In genomic region chr3:95053701-95054100, GRCm38 (mm10) we compare ENCODE assay signal across 8 mouse cellular contexts. TPM values are rescaled to one million over a fixed set of nuclear protein-coding genes. Genes with fewer than 3 reads are reported as not detected.
DNase-seq lines count a peak whose midpoint lies in the region; ATAC-seq and TF ChIP-seq lines count a peak whose summit lies in the region.

No protein-coding gene starts in this region.

- H3K9ac ChIP-seq in midbrain, embryonic 15.5 days, result no peak overlapping the region
- H3K9ac ChIP-seq in hindbrain, postnatal 0 days (replicated peaks; ENCODE audit: low read length), result no peak overlapping the region
- H3K9ac ChIP-seq in midbrain, embryonic 13.5 days (replicated peaks), result no peak overlapping the region

- no peak for ATAC-seq in midbrain, embryonic 15.5 days (replicated peaks)
- ATAC-seq in hindbrain, postnatal 0 days, result peak; percentile 75
- peak; percentile 56; the same call in 1 of the 2 replicates for ATAC-seq in midbrain, embryonic 13.5 days

- no peak overlapping the region for H3K27ac ChIP-seq in midbrain, embryonic 10.5 days (replicated peaks)
- no peak overlapping the region for H3K27ac ChIP-seq in midbrain, embryonic 15.5 days
- no peak overlapping the region for H3K27ac ChIP-seq in hindbrain, postnatal 0 days
- H3K27ac ChIP-seq in midbrain, embryonic 13.5 days, result no peak overlapping the region

- peak; percentile 82 for TF ChIP-seq CTCF in hindbrain, postnatal 0 days (IDR thresholded peaks at IDR 0.05; ENCODE audit: low read depth)

- H3K27me3 ChIP-seq in midbrain, embryonic 10.5 days (ENCODE audit: low read depth, poor library complexity, severe bottlenecking), result no peaks in the 10 kb centered on the region
- H3K27me3 ChIP-seq in midbrain, embryonic 15.5 days (replicated peaks), result no peaks in the 10 kb centered on the region
- no peaks in the 10 kb centered on the region for H3K27me3 ChIP-seq in hindbrain, postnatal 0 days (ENCODE audit: insufficient read depth, low read length)
- no peaks in the 10 kb centered on the region for H3K27me3 ChIP-seq in midbrain, embryonic 13.5 days

- WGBS in midbrain, embryonic 10.5 days, result 40% methylated on average over 3 of the region's 3 CpGs
- 37% methylated on average over 3 of the region's 3 CpGs for WGBS in midbrain, embryonic 15.5 days
- 44% methylated on average over 3 of the region's 3 CpGs for WGBS in hindbrain, postnatal 0 days
- 59% methylated on average over 3 of the region's 3 CpGs for WGBS in midbrain, embryonic 13.5 days

- no peak overlapping the region for H3K4me3 ChIP-seq in midbrain, embryonic 10.5 days
- no peak overlapping the region for H3K4me3 ChIP-seq in midbrain, embryonic 15.5 days
- no peak overlapping the region for H3K4me3 ChIP-seq in hindbrain, postnatal 0 days (ENCODE audit: low read length)
- no peak overlapping the region for H3K4me3 ChIP-seq in midbrain, embryonic 13.5 days (replicated peaks)

- H3K9me3 ChIP-seq in midbrain, embryonic 10.5 days (replicated peaks), result no peaks in the 10 kb centered on the region
- no peaks in the 10 kb centered on the region for H3K9me3 ChIP-seq in midbrain, embryonic 15.5 days
- H3K9me3 ChIP-seq in hindbrain, postnatal 0 days (ENCODE audit: low read length), result no peaks in the 10 kb centered on the region
- H3K9me3 ChIP-seq in midbrain, embryonic 13.5 days, result no peaks in the 10 kb centered on the region

- peaks cover 3% of the 10 kb centered on the region; the same call in 1 of the 2 replicates for H3K4me1 ChIP-seq in midbrain, embryonic 10.5 days
- H3K4me1 ChIP-seq in midbrain, embryonic 15.5 days, result no peaks in the 10 kb centered on the region
- H3K4me1 ChIP-seq in hindbrain, postnatal 0 days (ENCODE audit: insufficient read depth, low read length), result no peaks in the 10 kb centered on the region
- H3K4me1 ChIP-seq in midbrain, embryonic 13.5 days (replicated peaks), result peaks cover 6% of the 10 kb centered on the region; the same call in 1 of the 2 replicates

- no peak overlapping the region for H3K4me2 ChIP-seq in midbrain, embryonic 15.5 days
- H3K4me2 ChIP-seq in hindbrain, postnatal 0 days (ENCODE audit: low read depth, low read length), result no peak overlapping the region
- H3K4me2 ChIP-seq in midbrain, embryonic 13.5 days (replicated peaks), result no peak overlapping the region

- peak; percentile 42 for DNase-seq in adrenal gland, postnatal 10 days
- no peak for DNase-seq in adrenal gland, postnatal 4 days (ENCODE audit: low spot score in 2 of 2)
- DNase-seq in midbrain, embryonic 10.5 days (ENCODE audit: low spot score), result peak; percentile 31
- peak; percentile 60 to 70 for DNase-seq in cerebellum, postnatal 14 days
- peak; percentile 75 for DNase-seq in hindbrain, postnatal 0 days (ENCODE audit: low spot score)
- DNase-seq in ovary, adult 18-20 months (ENCODE audit: low spot score), result no peak

- H3K36me3 ChIP-seq in midbrain, embryonic 10.5 days, result peaks cover 19% of the 10 kb centered on the region
- H3K36me3 ChIP-seq in midbrain, embryonic 15.5 days (replicated peaks), result peaks cover 6% of the 10 kb centered on the region; the same call in 1 of the 2 replicates
- peaks cover 7% of the 10 kb centered on the region; the same call in 1 of the 2 replicates for H3K36me3 ChIP-seq in hindbrain, postnatal 0 days (ENCODE audit: insufficient read depth, low read length)
- H3K36me3 ChIP-seq in midbrain, embryonic 13.5 days, result peaks cover 12% of the 10 kb centered on the region

RNA-seq across cellular contexts. Expression of gene Psmd4, which starts 11.3 kb away (rescaled TPM):
- total RNA-seq in adrenal gland, postnatal 10 days (2021), result 100 to 1,000 TPM; 206 to 221 TPM
- total RNA-seq in adrenal gland, postnatal 4 days (2021), result 100 to 1,000 TPM; 243 to 263 TPM
- 341 and 345 TPM in 2 replicates for polyA plus RNA-seq in midbrain, embryonic 10.5 days (2016; fragmentation: Nextera tagmentation; extraction: Ambion mirVana)
- polyA plus RNA-seq in midbrain, embryonic 15.5 days (2015; fragmentation: Nextera tagmentation; extraction: Ambion mirVana), result 277 and 284 TPM in 2 replicates
- total RNA-seq in hindbrain, postnatal 0 days (2014; rRNA removed), result 208 and 210 TPM in 2 replicates
- polyA plus RNA-seq in hindbrain, postnatal 0 days (2015; fragmentation: Nextera tagmentation; extraction: Ambion mirVana), result 267 and 272 TPM in 2 replicates
- 293 and 295 TPM in 2 replicates for polyA plus RNA-seq in midbrain, embryonic 13.5 days (2015; fragmentation: Nextera tagmentation; extraction: Ambion mirVana)

RNA-seq across cellular contexts. Expression of gene Zfp687, which starts 38.5 kb away (rescaled TPM):
- total RNA-seq in adrenal gland, postnatal 10 days (2021), result 10 to 100 TPM; 35.3 to 39.8 TPM
- 10 to 100 TPM; 76.5 to 81.4 TPM for total RNA-seq in adrenal gland, postnatal 4 days (2021)
- 40.0 and 42.2 TPM in 2 replicates for polyA plus RNA-seq in midbrain, embryonic 10.5 days (2016; fragmentation: Nextera tagmentation; extraction: Ambion mirVana)
- polyA plus RNA-seq in midbrain, embryonic 15.5 days (2015; fragmentation: Nextera tagmentation; extraction: Ambion mirVana), result 20.7 and 21.2 TPM in 2 replicates
- 34.1 and 35.4 TPM in 2 replicates for total RNA-seq in hindbrain, postnatal 0 days (2014; rRNA removed)
- 17.3 and 18.0 TPM in 2 replicates for polyA plus RNA-seq in hindbrain, postnatal 0 days (2015; fragmentation: Nextera tagmentation; extraction: Ambion mirVana)
- 26.2 and 28.1 TPM in 2 replicates for polyA plus RNA-seq in midbrain, embryonic 13.5 days (2015; fragmentation: Nextera tagmentation; extraction: Ambion mirVana)

RNA-seq across cellular contexts. Expression of gene Pip5k1a, which starts 53.0 kb away (rescaled TPM):
- total RNA-seq in adrenal gland, postnatal 10 days (2021), result 10 to 100 TPM; 35.0 to 40.3 TPM
- total RNA-seq in adrenal gland, postnatal 4 days (2021), result 10 to 100 TPM; 51.6 to 54.5 TPM
- polyA plus RNA-seq in midbrain, embryonic 10.5 days (2016; fragmentation: Nextera tagmentation; extraction: Ambion mirVana), result 18.0 and 18.7 TPM in 2 replicates
- polyA plus RNA-seq in midbrain, embryonic 15.5 days (2015; fragmentation: Nextera tagmentation; extraction: Ambion mirVana), result 17.2 and 17.4 TPM in 2 replicates
- total RNA-seq in hindbrain, postnatal 0 days (2014; rRNA removed), result 15.5 and 18.5 TPM in 2 replicates
- polyA plus RNA-seq in hindbrain, postnatal 0 days (2015; fragmentation: Nextera tagmentation; extraction: Ambion mirVana), result 12.4 and 14.7 TPM in 2 replicates
- 19.9 and 20.5 TPM in 2 replicates for polyA plus RNA-seq in midbrain, embryonic 13.5 days (2015; fragmentation: Nextera tagmentation; extraction: Ambion mirVana)

RNA-seq across cellular contexts. Expression of gene Vps72, which starts 57.1 kb away (rescaled TPM):
- 10 to 100 TPM; 56.2 to 69.5 TPM for total RNA-seq in adrenal gland, postnatal 10 days (2021)
- total RNA-seq in adrenal gland, postnatal 4 days (2021), result 10 to 100 TPM; 89.3 to 93.0 TPM
- 278 and 290 TPM in 2 replicates for polyA plus RNA-seq in midbrain, embryonic 10.5 days (2016; fragmentation: Nextera tagmentation; extraction: Ambion mirVana)
- 212 and 216 TPM in 2 replicates for polyA plus RNA-seq in midbrain, embryonic 15.5 days (2015; fragmentation: Nextera tagmentation; extraction: Ambion mirVana)
- total RNA-seq in hindbrain, postnatal 0 days (2014; rRNA removed), result 52.7 and 53.6 TPM in 2 replicates
- polyA plus RNA-seq in hindbrain, postnatal 0 days (2015; fragmentation: Nextera tagmentation; extraction: Ambion mirVana), result 121 and 123 TPM in 2 replicates
- 256 and 262 TPM in 2 replicates for polyA plus RNA-seq in midbrain, embryonic 13.5 days (2015; fragmentation: Nextera tagmentation; extraction: Ambion mirVana)

Comparison
In these comparisons a context has a peak if more than half of its experiments do, and no peak if none do; other contexts are left out.
1. DNase-seq: peak in adrenal gland, postnatal 10 days (single experiment), midbrain, embryonic 10.5 days (single experiment), cerebellum, postnatal 14 days (2 of 2) and hindbrain, postnatal 0 days (single experiment); none in adrenal gland, postnatal 4 days (0 of 2) and ovary, adult 18-20 months (single experiment).